Mouse (Mus musculus) adrenal gland, postnatal 36 days (tissue): ENCODE measurements around the gene Dync1h1. TPM values are rescaled to one million over a fixed set of nuclear protein-coding genes. Genes with fewer than 3 reads are reported as not detected.
"Not testable (repeated sequence)": the region's sequence is repeated elsewhere in the genome, so short reads cannot be mapped to it uniquely, and the experiment has no call there.

Source experiments
- DNase-seq, 2 experiments: peaks; one replicate each; pipeline ENCODE4 v3.0.0; 2021; ENCODE audit warnings: mixed read lengths in 1 of 2
- total RNA-seq, 2 experiments: library from RNA; stranded (reverse); gene quantifications; 2 replicates each; pipeline ENCODE4 v1.2.3; 2021

The Dync1h1 gene
- total RNA-seq, 2 experiments from 2014 or later = 148 to 179 TPM

- DNase-seq = no peak
These were observed 5.4 kb downstream of the Dync1h1 start for GRCm38 (mm10) chr12:110606676-110607075.

- DNase-seq = peak; percentile 39 to 54
These were observed 7.4 kb downstream of the Dync1h1 start for GRCm38 (mm10) chr12:110608460-110609152.

- DNase-seq = no peak
These were observed 7.9 kb downstream of the Dync1h1 start for GRCm38 (mm10) chr12:110609153-110609497.

- DNase-seq = no peak
These were observed 9.5 kb downstream of the Dync1h1 start for GRCm38 (mm10) chr12:110610713-110611112.

- no peak for DNase-seq
These were observed 28.8 kb downstream of the Dync1h1 start for GRCm38 (mm10) chr12:110630056-110630455.

GRCm38 (mm10) chr12:110636293-110636692, 35.0 kb downstream of the Dync1h1 start:
- DNase-seq = no peak

- DNase-seq = no peak
These were observed 36.4 kb downstream of the Dync1h1 start for GRCm38 (mm10) chr12:110637507-110638114.

GRCm38 (mm10) chr12:110650241-110650641, 49.0 kb downstream of the Dync1h1 start:
- DNase-seq = no peak

GRCm38 (mm10) chr12:110651464-110651863, 50.2 kb downstream of the Dync1h1 start:
- no peak for DNase-seq

GRCm38 (mm10) chr12:110661746-110662145, 60.5 kb downstream of the Dync1h1 start:
- no peak for DNase-seq

GRCm38 (mm10) chr12:110667466-110668077, 66.3 kb downstream of the Dync1h1 start:
- DNase-seq = peak in 1 of 2 experiments; percentile 33

GRCm38 (mm10) chr12:110674243-110674642, 73.0 kb downstream of the Dync1h1 start:
- DNase-seq = no peak

- peak in 1 of 2 experiments; percentile 27 for DNase-seq
These were observed 79.9 kb downstream of the Dync1h1 start for GRCm38 (mm10) chr12:110681191-110681590.

- DNase-seq = no peak
These were observed 80.6 kb downstream of the Dync1h1 start for GRCm38 (mm10) chr12:110681878-110682277.

- no peak for DNase-seq
These were observed 81.5 kb downstream of the Dync1h1 start, which contains the start of gene 1700001K19Rik for GRCm38 (mm10) chr12:110682561-110683299. 1700001K19Rik (minus strand) TSS chr12:110682619.

- DNase-seq = no peak
These were observed 82.3 kb downstream of the Dync1h1 start for GRCm38 (mm10) chr12:110683580-110683979.

GRCm38 (mm10) chr12:110687894-110688734, 86.9 kb downstream of the Dync1h1 start:
- peak; percentile 64 to 75 for DNase-seq

- not testable (repeated sequence) for DNase-seq
These were observed 87.7 kb downstream of the Dync1h1 start for GRCm38 (mm10) chr12:110688921-110689320.

- DNase-seq = no peak
These were observed 88.8 kb downstream of the Dync1h1 start for GRCm38 (mm10) chr12:110689919-110690643.

- not testable (repeated sequence) for DNase-seq
These were observed 92.1 kb downstream of the Dync1h1 start for GRCm38 (mm10) chr12:110693378-110693777.

- DNase-seq = peak; percentile 69 to 75
These were observed 94.5 kb downstream of the Dync1h1 start for GRCm38 (mm10) chr12:110695676-110696171.
